Mouse (Mus musculus) megakaryocyte-erythroid progenitor cell, adult 5-6 weeks (primary cell): ENCODE data around the gene Zkscan5. TPM values are rescaled to one million over a fixed set of nuclear protein-coding genes. Genes with fewer than 3 reads are reported as not detected.
"Not testable (repeated sequence)": the region's sequence is repeated elsewhere in the genome, so short reads cannot be mapped to it uniquely, and the experiment has no call there.

Source experiments
- ATAC-seq: replicated peaks from 2 replicates; pipeline ENCODE4 v1.8.0; 2016; ENCODE audit warnings: mild to moderate bottlenecking, inconsistent platforms; ENCODE audit not compliant: severe bottlenecking, poor library complexity, low FRiP score, low TSS enrichment
- total RNA-seq, 2 experiments: library from RNA; stranded (forward) in 1 of 2; stranded (reverse) in 1 of 2; fragments of 200-1000, 215-1000 nt in 1 of 2; fragments of >200 nt in 1 of 2; fragmentation: Nextera tagmentation in 1 of 2; gene quantifications; 2 replicates each; pipeline ENCODE4 v1.2.3; 2014 to 2017

The Zkscan5 gene
- total RNA-seq, 2 experiments from 2014 or later: 5.7 to 12.2 TPM

DNA sequence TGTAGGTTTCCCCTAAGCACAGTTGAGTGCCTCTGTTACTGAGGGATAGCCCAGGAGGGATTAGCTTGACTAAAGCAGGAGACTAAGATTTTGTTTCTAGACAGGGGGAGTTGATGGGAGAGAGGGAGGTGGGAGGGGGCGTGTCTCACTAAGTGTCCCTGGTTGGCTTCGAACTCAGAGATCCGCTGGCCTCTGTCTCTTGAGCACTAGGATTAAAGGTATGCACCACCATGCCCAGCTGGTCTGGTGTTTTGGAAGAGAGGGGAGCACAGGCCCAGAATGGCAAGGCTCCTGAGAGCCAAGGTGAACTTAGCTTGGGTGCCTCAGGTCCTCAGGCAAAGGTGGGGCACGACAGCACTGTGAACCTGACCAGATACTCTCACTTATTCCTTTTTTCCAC is 7.0 kb downstream of the Zkscan5 start:
- no peak for ATAC-seq

GRCm38 (mm10) chr5:145212216-145212615 is 7.9 kb downstream of the Zkscan5 start:
- ATAC-seq: no peak

DNA sequence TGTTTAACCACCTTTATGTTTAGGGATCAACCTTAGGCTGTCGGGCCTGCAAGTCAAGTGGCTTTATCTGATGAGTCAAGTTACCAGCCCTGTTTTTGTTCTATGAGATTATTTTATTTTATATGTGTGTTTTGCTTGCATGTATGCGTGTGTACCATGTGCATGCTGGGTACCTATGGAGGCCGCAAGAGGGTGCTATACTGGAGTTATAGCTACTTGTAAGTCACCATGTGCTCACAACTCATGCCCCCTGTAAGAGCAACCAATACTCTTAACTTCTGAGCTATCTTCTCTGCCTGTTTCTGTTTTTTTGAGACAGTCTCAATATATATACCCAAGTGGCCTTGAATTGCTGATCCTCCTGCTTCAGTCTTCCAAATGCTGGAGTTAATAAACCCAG is 9.1 kb downstream of the Zkscan5 start:
- no peak for ATAC-seq

GRCm38 (mm10) chr5:145214679-145215078 is 10.3 kb downstream of the Zkscan5 start:
- ATAC-seq: peak; percentile 40

DNA sequence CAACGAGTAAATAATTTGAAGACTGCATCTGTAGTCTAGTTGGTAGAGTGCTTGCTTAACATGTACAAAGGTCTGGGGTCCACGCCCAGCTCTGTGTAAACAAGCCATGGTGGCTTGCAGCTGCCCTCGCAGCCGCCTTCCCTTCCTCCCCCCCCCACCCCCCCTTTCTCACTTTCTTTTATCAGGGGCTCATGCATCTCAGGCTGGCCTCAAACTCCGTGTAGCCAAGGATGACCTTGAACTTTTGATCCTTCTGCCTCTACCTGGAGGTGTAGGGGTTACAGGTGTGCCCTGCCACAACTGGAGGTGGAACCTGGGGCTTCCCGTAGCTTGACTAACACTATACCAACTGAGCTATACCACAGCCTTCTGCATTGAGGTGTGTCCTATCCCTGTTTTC is 13.4 kb downstream of the Zkscan5 start:
- no peak for ATAC-seq

- ATAC-seq: no peak
Measured at GRCm38 (mm10) chr5:145218206-145218605, 13.8 kb downstream of the Zkscan5 start.

DNA sequence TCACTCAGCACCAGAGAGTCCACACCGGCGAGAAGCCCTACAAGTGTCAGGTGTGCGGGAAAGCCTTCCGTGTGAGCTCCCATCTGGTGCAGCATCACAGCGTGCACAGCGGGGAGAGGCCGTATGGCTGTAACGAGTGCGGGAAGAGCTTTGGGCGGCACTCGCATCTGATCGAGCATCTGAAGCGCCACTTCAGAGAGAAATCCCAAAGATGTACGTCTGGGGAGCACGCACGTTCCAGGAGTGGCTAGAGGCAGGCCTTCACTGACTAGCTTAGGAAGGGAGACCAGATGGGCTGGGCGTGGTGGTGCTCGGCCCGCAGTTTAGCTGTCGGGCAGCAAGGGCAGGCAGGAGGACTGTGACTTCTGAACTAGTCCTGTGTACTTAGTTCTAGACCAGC is 14.3 kb downstream of the Zkscan5 start:
- no peak for ATAC-seq

GRCm38 (mm10) chr5:145219981-145220380 is 15.6 kb downstream of the Zkscan5 start:
- ATAC-seq: no peak

GRCm38 (mm10) chr5:145222840-145223239 is 18.5 kb downstream of the Zkscan5 start:
- peak; percentile 22; the same call in 1 of the 2 replicates for ATAC-seq

DNA sequence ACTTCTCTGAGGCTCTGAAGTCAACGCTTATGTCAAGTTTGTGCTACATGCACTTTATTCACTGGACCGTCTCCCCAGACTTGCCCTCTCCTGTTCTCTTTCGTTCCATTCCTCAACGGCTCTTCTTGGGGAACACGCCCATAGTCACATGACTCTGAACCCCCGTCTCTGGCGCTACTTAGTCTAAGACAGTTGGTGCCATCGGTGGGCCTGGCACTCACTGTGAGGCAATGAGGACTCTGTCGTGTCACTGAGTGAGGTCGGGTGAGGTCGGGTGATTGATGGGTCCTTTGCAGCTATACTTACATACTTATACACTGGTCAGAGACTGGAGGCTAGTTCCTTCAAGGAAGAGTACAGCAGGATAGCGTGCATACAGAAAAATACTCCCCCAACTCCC is 19.0 kb downstream of the Zkscan5 start:
- 0 out of 2 replicates have a peak, but pooled peaks have one; percentile 10 for ATAC-seq

GRCm38 (mm10) chr5:145226453-145226852 is 22.1 kb downstream of the Zkscan5 start:
- no peak for ATAC-seq

DNA sequence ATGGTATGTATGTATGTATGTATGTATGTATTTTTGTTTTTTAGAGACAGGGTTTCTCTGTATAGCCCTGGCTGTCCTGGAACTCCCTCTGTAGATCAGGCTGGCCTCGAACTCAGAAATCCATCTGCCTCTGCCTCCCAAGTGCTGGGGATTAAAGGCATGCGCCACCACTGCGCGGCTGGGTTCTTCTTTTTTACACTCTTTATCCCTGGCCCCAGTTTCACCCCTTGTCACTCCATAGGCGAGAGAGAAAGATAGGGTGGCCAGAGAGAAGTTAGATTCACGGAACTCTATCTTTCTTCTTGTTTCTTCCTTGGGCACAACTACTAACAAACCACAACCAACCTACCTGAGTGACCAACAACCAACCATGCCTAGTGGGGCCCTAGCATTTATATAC is 24.9 kb downstream of the Zkscan5 start:
- ATAC-seq: not testable (repeated sequence)

DNA sequence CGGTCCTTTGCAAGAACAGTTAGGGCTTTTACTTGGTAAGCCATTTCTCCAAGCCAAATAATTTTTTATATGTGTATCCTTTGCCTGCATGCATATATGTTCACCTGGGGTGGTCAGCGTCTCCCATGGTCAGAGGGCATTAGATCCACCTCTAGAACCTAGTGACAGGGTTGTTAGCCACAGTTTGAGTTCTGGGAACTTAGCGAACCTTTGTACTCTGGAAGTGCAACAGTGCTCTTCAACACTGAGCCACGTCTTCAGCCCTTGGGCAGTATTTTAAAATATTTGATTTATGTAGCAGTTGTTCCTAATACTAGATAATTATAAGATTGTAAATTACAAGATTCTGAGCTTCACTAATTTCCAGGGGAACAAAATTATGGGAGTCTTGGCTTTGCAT is 26.3 kb downstream of the Zkscan5 start:
- no peak for ATAC-seq

GRCm38 (mm10) chr5:145231367-145231871 is 27.1 kb downstream of the Zkscan5 start, which contains the start of gene Zfp655:
TSS of gene Zfp655 (plus strand) at chr5:145231715.
- ATAC-seq: peak; percentile 92

GRCm38 (mm10) chr5:145231893-145232411 is 27.6 kb downstream of the Zkscan5 start:
- ATAC-seq: peak; percentile 14; the same call in 1 of the 2 replicates

- ATAC-seq: peak; percentile 48
Measured at GRCm38 (mm10) chr5:145234636-145235035, 30.3 kb downstream of the Zkscan5 start.

DNA sequence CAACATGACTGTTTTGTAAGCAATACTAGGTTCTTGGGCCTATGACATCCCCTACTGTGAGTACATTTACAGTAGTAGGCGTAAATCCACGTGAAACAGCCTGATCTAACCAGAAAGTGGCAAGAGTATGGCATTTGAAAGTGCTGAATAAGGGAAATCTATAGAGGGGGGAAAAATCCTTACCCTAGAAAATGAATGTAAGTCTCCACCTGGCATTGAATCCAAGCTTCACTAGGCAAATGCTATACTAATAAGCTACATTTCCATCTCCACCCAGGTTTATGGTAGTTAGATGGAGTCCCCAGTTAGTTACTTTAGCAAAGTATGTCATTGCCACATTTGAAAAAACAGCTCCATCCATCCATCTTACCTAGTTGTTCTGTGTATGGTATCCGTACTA is 45.2 kb downstream of the Zkscan5 start:
- ATAC-seq: no peak

Other genes with a start within 250 kb of the Zkscan5 start
- gene Smurf1, start 238.7 kb upstream of the Zkscan5 start, total RNA-seq (2014; fragmentation: Nextera tagmentation): 1.9 and 4.1 TPM in 2 replicates
- 1.0 and 5.1 TPM in 2 replicates for gene Smurf1, start 238.7 kb upstream of the Zkscan5 start, total RNA-seq (2017)
- gene Gm4871, start 171.8 kb upstream of the Zkscan5 start, total RNA-seq (2014; fragmentation: Nextera tagmentation): not detected in 2 replicates
- gene Gm4871, start 171.8 kb upstream of the Zkscan5 start, total RNA-seq (2017): not detected in 2 replicates
- gene 1700018F24Rik, start 161.6 kb upstream of the Zkscan5 start, total RNA-seq (2014; fragmentation: Nextera tagmentation): not detected in 2 replicates
- gene 1700018F24Rik, start 161.6 kb upstream of the Zkscan5 start, total RNA-seq (2017): not detected in 2 replicates
- 102 and 117 TPM in 2 replicates for gene Arpc1a, start 120.7 kb upstream of the Zkscan5 start, total RNA-seq (2014; fragmentation: Nextera tagmentation)
- 90.0 and 94.7 TPM in 2 replicates for gene Arpc1a, start 120.7 kb upstream of the Zkscan5 start, total RNA-seq (2017)
- gene Kpna7, start 120.5 kb upstream of the Zkscan5 start, total RNA-seq (2014; fragmentation: Nextera tagmentation): not detected in 2 replicates
- gene Kpna7, start 120.5 kb upstream of the Zkscan5 start, total RNA-seq (2017): not detected in 2 replicates
- 54.0 and 68.8 TPM in 2 replicates for gene Arpc1b, start 90.3 kb upstream of the Zkscan5 start, total RNA-seq (2014; fragmentation: Nextera tagmentation)
- gene Arpc1b, start 90.3 kb upstream of the Zkscan5 start, total RNA-seq (2017): 23.7 and 35.9 TPM in 2 replicates
- 90.0 and 173 TPM in 2 replicates for gene Pdap1, start 64.3 kb upstream of the Zkscan5 start, total RNA-seq (2014; fragmentation: Nextera tagmentation)
- 333 and 358 TPM in 2 replicates for gene Pdap1, start 64.3 kb upstream of the Zkscan5 start, total RNA-seq (2017)
- 141 and 226 TPM in 2 replicates for gene Bud31, start 64.2 kb upstream of the Zkscan5 start, total RNA-seq (2014; fragmentation: Nextera tagmentation)
- 255 and 296 TPM in 2 replicates for gene Bud31, start 64.2 kb upstream of the Zkscan5 start, total RNA-seq (2017)
- 10.2 and 15.4 TPM in 2 replicates for gene Ptcd1, start 37.5 kb upstream of the Zkscan5 start, total RNA-seq (2014; fragmentation: Nextera tagmentation)
- gene Ptcd1, start 37.5 kb upstream of the Zkscan5 start, total RNA-seq (2017): 17.9 and 18.6 TPM in 2 replicates
- 49.8 and 59.1 TPM in 2 replicates for gene Cpsf4, start 37.3 kb upstream of the Zkscan5 start, total RNA-seq (2014; fragmentation: Nextera tagmentation)
- 42.1 and 63.4 TPM in 2 replicates for gene Cpsf4, start 37.3 kb upstream of the Zkscan5 start, total RNA-seq (2017)
- gene Atp5j2, start 12.5 kb upstream of the Zkscan5 start, total RNA-seq (2014; fragmentation: Nextera tagmentation): 428 and 470 TPM in 2 replicates
- 74.1 and 117 TPM in 2 replicates for gene Atp5j2, start 12.5 kb upstream of the Zkscan5 start, total RNA-seq (2017)
- 5.8 and 7.8 TPM in 2 replicates for gene Zkscan14, start 2.7 kb upstream of the Zkscan5 start, total RNA-seq (2014; fragmentation: Nextera tagmentation)
- 19.9 and 26.5 TPM in 2 replicates for gene Zkscan14, start 2.7 kb upstream of the Zkscan5 start, total RNA-seq (2017)
- 30.8 and 32.8 TPM in 2 replicates for gene Zfp655, start 27.2 kb downstream of the Zkscan5 start, total RNA-seq (2014; fragmentation: Nextera tagmentation)
- 37.4 and 43.8 TPM in 2 replicates for gene Zfp655, start 27.2 kb downstream of the Zkscan5 start, total RNA-seq (2017)
- 9.8 and 13.3 TPM in 2 replicates for gene Zscan25, start 75.9 kb downstream of the Zkscan5 start, total RNA-seq (2014; fragmentation: Nextera tagmentation)
- 6.6 and 14.9 TPM in 2 replicates for gene Zscan25, start 75.9 kb downstream of the Zkscan5 start, total RNA-seq (2017)
- not detected in 2 replicates for gene Cyp3a57, start 140.7 kb downstream of the Zkscan5 start, total RNA-seq (2014; fragmentation: Nextera tagmentation)
- not detected in 2 replicates for gene Cyp3a57, start 140.7 kb downstream of the Zkscan5 start, total RNA-seq (2017)